11 mouse cellular contexts compared by ENCODE assay signal in the genomic region with DNA sequence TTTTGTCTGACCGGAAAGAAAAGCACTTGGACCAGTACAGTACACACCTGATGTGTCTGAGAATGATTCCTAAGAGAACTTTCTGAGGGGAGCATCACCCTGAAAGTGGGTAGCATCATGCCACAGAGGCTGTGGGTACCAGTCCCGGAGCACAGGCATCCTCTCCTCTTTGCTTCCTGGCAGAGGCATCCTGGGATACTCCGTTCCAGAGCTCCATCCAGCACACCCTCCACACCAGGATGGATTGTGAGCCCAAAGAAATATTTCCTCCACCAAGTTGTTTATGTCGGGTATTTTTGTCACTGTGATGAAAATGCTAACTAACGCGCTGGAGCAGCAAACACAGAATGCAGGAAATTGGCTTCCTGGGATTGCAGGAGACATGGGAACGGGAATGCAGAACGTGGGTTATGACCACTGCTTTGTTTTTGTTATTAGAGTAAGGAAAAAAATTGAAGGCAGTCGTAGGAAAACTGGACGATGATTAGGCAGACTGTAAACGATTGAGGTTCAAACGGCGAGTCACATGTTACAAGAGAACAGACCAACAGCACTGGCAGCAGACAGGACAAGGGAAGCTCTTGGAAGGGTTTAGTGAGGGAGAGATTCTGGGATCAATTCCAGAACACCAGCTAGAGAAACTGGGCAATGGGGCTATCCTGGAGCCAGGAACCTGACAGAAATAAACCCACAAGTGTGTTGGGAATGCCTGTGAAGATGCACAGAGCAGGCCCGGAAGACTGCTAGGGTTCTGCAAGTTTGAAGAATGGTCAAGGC.
DNase-seq lines count a peak whose midpoint lies in the region; ATAC-seq and TF ChIP-seq lines count a peak whose summit lies in the region.
"Had no signal": no experiment of that assay in that cellular context is flagged by ENCODE, and none has a peak within 500 bp of the region (broad histone marks: within the 10 kb centered on the region; RNA-seq: fewer than 3 reads in every experiment).

No protein-coding gene starts in this region.

- H3K9me3 ChIP-seq in embryonic facial prominence, embryonic 13.5 days, result no peaks in the 10 kb centered on the region
- no peaks in the 10 kb centered on the region for H3K9me3 ChIP-seq in embryonic facial prominence, embryonic 10.5 days
- H3K9me3 ChIP-seq in limb, embryonic 12.5 days, result no peaks in the 10 kb centered on the region
- H3K9me3 ChIP-seq in limb, embryonic 10.5 days (replicated peaks), result no peaks in the 10 kb centered on the region
- no peaks in the 10 kb centered on the region for H3K9me3 ChIP-seq in limb, embryonic 14.5 days (ENCODE audit: control insufficient read depth, low read length)

- TF ChIP-seq POLR2A in limb, embryonic 14.5 days (IDR thresholded peaks at IDR 0.05; ENCODE audit: borderline replicate concordance, extremely low read depth, insufficient read depth, insufficient read length), result no peak

- no peak for DNase-seq in embryonic facial prominence, embryonic 10.5 days (ENCODE audit: low spot score)
- DNase-seq in limb, embryonic 10.5 days (ENCODE audit: low spot score), result no peak
- DNase-seq in adipocyte (ENCODE audit: low spot score) (peak; percentile 22), MN1 (ENCODE audit: low spot score) (no peak)
- DNase-seq in limb, embryonic 14.5 days (ENCODE audit: low spot score), result peak; percentile 16
- no peak for DNase-seq in urinary bladder, postnatal 25 days (ENCODE audit: low spot score)
- DNase-seq: kidney, adult 9 months; layer of hippocampus, adult 9-11 months; spleen, adult 18-20 months had no signal

- no peak overlapping the region for H3K4me2 ChIP-seq in embryonic facial prominence, embryonic 13.5 days
- H3K4me2 ChIP-seq in limb, embryonic 12.5 days, result no peak overlapping the region
- H3K4me2 ChIP-seq in limb, embryonic 14.5 days (replicated peaks; ENCODE audit: low read depth, low read length, severe bottlenecking), result no peak overlapping the region

- no peak overlapping the region for H3K4me3 ChIP-seq in embryonic facial prominence, embryonic 13.5 days
- H3K4me3 ChIP-seq in embryonic facial prominence, embryonic 10.5 days, result no peak overlapping the region
- no peak overlapping the region for H3K4me3 ChIP-seq in limb, embryonic 12.5 days (replicated peaks)
- no peak overlapping the region for H3K4me3 ChIP-seq in limb, embryonic 10.5 days
- no peak overlapping the region for H3K4me3 ChIP-seq in limb, embryonic 14.5 days (replicated peaks; ENCODE audit: low read length)

- 74% methylated on average over 14 of the region's 14 CpGs for WGBS in embryonic facial prominence, embryonic 13.5 days
- 89% methylated on average over 14 of the region's 14 CpGs for WGBS in embryonic facial prominence, embryonic 10.5 days
- WGBS in limb, embryonic 12.5 days, result 67% methylated on average over 14 of the region's 14 CpGs
- 83% methylated on average over 14 of the region's 14 CpGs for WGBS in limb, embryonic 10.5 days
- 64% methylated on average over 14 of the region's 14 CpGs for WGBS in limb, embryonic 14.5 days

- 0 out of 2 replicates have a peak overlapping the region, but pooled peaks have one; percentile 22 for H3K27ac ChIP-seq in embryonic facial prominence, embryonic 13.5 days
- H3K27ac ChIP-seq in embryonic facial prominence, embryonic 10.5 days (replicated peaks), result no peak overlapping the region
- no peak overlapping the region; the same call in 1 of the 2 replicates for H3K27ac ChIP-seq in limb, embryonic 12.5 days
- H3K27ac ChIP-seq in limb, embryonic 10.5 days, result no peak overlapping the region
- H3K27ac ChIP-seq in limb, embryonic 14.5 days (replicated peaks; ENCODE audit: low read depth, low read length), result peak overlapping the region; percentile 52

- H3K4me1 ChIP-seq in embryonic facial prominence, embryonic 13.5 days, result peaks cover 13% of the 10 kb centered on the region
- peaks cover 11% of the 10 kb centered on the region for H3K4me1 ChIP-seq in embryonic facial prominence, embryonic 10.5 days
- peaks cover 13% of the 10 kb centered on the region for H3K4me1 ChIP-seq in limb, embryonic 12.5 days (replicated peaks)
- peaks cover 14% of the 10 kb centered on the region for H3K4me1 ChIP-seq in limb, embryonic 10.5 days
- 0 out of 2 replicates have a peak, but pooled peaks cover 3% of the 10 kb centered on the region for H3K4me1 ChIP-seq in limb, embryonic 14.5 days (ENCODE audit: control insufficient read depth, insufficient read depth, low read length)

- no peak for ATAC-seq in embryonic facial prominence, embryonic 13.5 days (ENCODE audit: insufficient number of reproducible peaks, insufficient read depth, low FRiP score, low TSS enrichment, low read depth)
- no peak for ATAC-seq in limb, embryonic 12.5 days (ENCODE audit: insufficient number of reproducible peaks, insufficient read depth, low FRiP score, low TSS enrichment, low read depth)
- no peak for ATAC-seq in limb, embryonic 14.5 days (ENCODE audit: low FRiP score, low read depth)

- no peak overlapping the region for H3K9ac ChIP-seq in embryonic facial prominence, embryonic 13.5 days
- H3K9ac ChIP-seq in limb, embryonic 12.5 days (replicated peaks), result 0 out of 2 replicates have a peak overlapping the region, but pooled peaks have one; percentile 13
- peak overlapping the region; percentile 18; the same call in 1 of the 2 replicates for H3K9ac ChIP-seq in limb, embryonic 14.5 days (ENCODE audit: low read depth, low read length, severe bottlenecking)

- no peaks in the 10 kb centered on the region for H3K36me3 ChIP-seq in embryonic facial prominence, embryonic 13.5 days
- no peaks in the 10 kb centered on the region for H3K36me3 ChIP-seq in embryonic facial prominence, embryonic 10.5 days (replicated peaks)
- H3K36me3 ChIP-seq in limb, embryonic 12.5 days, result no peaks in the 10 kb centered on the region
- no peaks in the 10 kb centered on the region for H3K36me3 ChIP-seq in limb, embryonic 10.5 days
- no peaks in the 10 kb centered on the region for H3K36me3 ChIP-seq in limb, embryonic 14.5 days (ENCODE audit: control insufficient read depth, insufficient read depth, low read length)

- H3K27me3 ChIP-seq in embryonic facial prominence, embryonic 13.5 days, result peaks cover 4% of the 10 kb centered on the region; the same call in 1 of the 2 replicates
- no peaks in the 10 kb centered on the region for H3K27me3 ChIP-seq in embryonic facial prominence, embryonic 10.5 days (replicated peaks; ENCODE audit: low read depth, poor library complexity, severe bottlenecking)
- H3K27me3 ChIP-seq in limb, embryonic 12.5 days, result peaks cover 1% of the 10 kb centered on the region; the same call in 1 of the 2 replicates
- H3K27me3 ChIP-seq in limb, embryonic 10.5 days (ENCODE audit: low read depth, poor library complexity, severe bottlenecking), result no peaks in the 10 kb centered on the region
- no peaks in the 10 kb centered on the region for H3K27me3 ChIP-seq in limb, embryonic 14.5 days (ENCODE audit: control insufficient read depth, insufficient read depth, low read length)

Comparison
In these comparisons a context has a peak if more than half of its experiments do, and no peak if none do; other contexts are left out.
1. H3K27ac ChIP-seq: peak in embryonic facial prominence, embryonic 13.5 days (single experiment) and limb, embryonic 14.5 days (single experiment); none in embryonic facial prominence, embryonic 10.5 days (single experiment), limb, embryonic 12.5 days (single experiment) and limb, embryonic 10.5 days (single experiment).
2. DNase-seq: peak in adipocyte (single experiment) and limb, embryonic 14.5 days (single experiment); none in embryonic facial prominence, embryonic 10.5 days (single experiment), limb, embryonic 10.5 days (single experiment), MN1 (single experiment) and urinary bladder, postnatal 25 days (single experiment).